Mouse (Mus musculus) megakaryocyte-erythroid progenitor cell, adult 5-6 weeks (primary cell): Measurements from ENCODE around the gene Ptprm. TPM values are rescaled to one million over a fixed set of nuclear protein-coding genes. Genes with fewer than 3 reads are reported as not detected.

Source experiments
- ATAC-seq: replicated peaks from 2 replicates; pipeline ENCODE4 v1.8.0; 2016; ENCODE audit warnings: mild to moderate bottlenecking, inconsistent platforms; ENCODE audit not compliant: severe bottlenecking, poor library complexity, low FRiP score, low TSS enrichment
- total RNA-seq, 2 experiments: library from RNA; stranded (forward) in 1 of 2; stranded (reverse) in 1 of 2; fragments of 200-1000, 215-1000 nt in 1 of 2; fragments of >200 nt in 1 of 2; fragmentation: Nextera tagmentation in 1 of 2; gene quantifications; 2 replicates each; pipeline ENCODE4 v1.2.3; 2014 to 2017

Ptprm gene
- total RNA-seq, 2 experiments from 2014 or later: not detected

GRCm38 (mm10) chr17:66958766-66959165, 395.5 kb downstream of the Ptprm start:
- ATAC-seq: no peak

- ATAC-seq: no peak
Observed at GRCm38 (mm10) chr17:66944498-66944897, 409.8 kb downstream of the Ptprm start.

- ATAC-seq: no peak
Observed at GRCm38 (mm10) chr17:66943539-66943938, 410.7 kb downstream of the Ptprm start.

GRCm38 (mm10) chr17:66925611-66926010, 428.6 kb downstream of the Ptprm start:
- ATAC-seq: no peak

- no peak for ATAC-seq
Observed at GRCm38 (mm10) chr17:66914696-66915095, 439.6 kb downstream of the Ptprm start.

GRCm38 (mm10) chr17:66912533-66912932, 441.7 kb downstream of the Ptprm start:
- no peak for ATAC-seq

GRCm38 (mm10) chr17:66912120-66912519, 442.1 kb downstream of the Ptprm start:
- ATAC-seq: no peak

GRCm38 (mm10) chr17:66909901-66910300, 444.4 kb downstream of the Ptprm start:
- no peak for ATAC-seq

- no peak for ATAC-seq
Observed at GRCm38 (mm10) chr17:66908921-66909320, 445.3 kb downstream of the Ptprm start.

GRCm38 (mm10) chr17:66894181-66894580, 460.1 kb downstream of the Ptprm start:
- no peak for ATAC-seq

GRCm38 (mm10) chr17:66891916-66892315, 462.3 kb downstream of the Ptprm start:
- ATAC-seq: no peak

- ATAC-seq: no peak
Observed at GRCm38 (mm10) chr17:66891067-66891862, 463.0 kb downstream of the Ptprm start.

GRCm38 (mm10) chr17:66882304-66882703, 472.0 kb downstream of the Ptprm start:
- no peak for ATAC-seq

GRCm38 (mm10) chr17:66880969-66881701, 473.1 kb downstream of the Ptprm start:
- ATAC-seq: no peak

GRCm38 (mm10) chr17:66879151-66879550, 475.1 kb downstream of the Ptprm start:
- ATAC-seq: no peak

GRCm38 (mm10) chr17:66877582-66877981, 476.7 kb downstream of the Ptprm start:
- no peak for ATAC-seq

- ATAC-seq: no peak
Observed at GRCm38 (mm10) chr17:66874810-66875209, 479.4 kb downstream of the Ptprm start.

GRCm38 (mm10) chr17:66871396-66871795, 482.9 kb downstream of the Ptprm start:
- ATAC-seq: no peak

GRCm38 (mm10) chr17:66869581-66870002, 484.7 kb downstream of the Ptprm start:
- ATAC-seq: no peak

GRCm38 (mm10) chr17:66864441-66864840, 489.8 kb downstream of the Ptprm start:
- no peak for ATAC-seq

- ATAC-seq: no peak
Observed at GRCm38 (mm10) chr17:66861557-66861956, 492.7 kb downstream of the Ptprm start.
